Mouse (Mus musculus): ENCODE measurements at regions not wholly inside any gene's neighbourhood (a gene's known extent, or its start where the extent isn't known, plus 50 kb on each side); places are given as distances from the start of the nearest gene placed in this dataset.

GRCm38 (mm10) chr5:119364250-119364649 lies 306.2 kb upstream of the Tbx3 start:
- DNase-seq (ENCODE audit: low spot score) (peak; percentile 51), ATAC-seq (replicated peaks; ENCODE audit: low FRiP score, low TSS enrichment, low read depth) (0 out of 2 replicates have a peak, but pooled peaks have one; percentile 40)
- H3K9me3 ChIP-seq (ENCODE audit: control insufficient read depth, low read length): no peaks in the 10 kb centered on the region
- H3K9ac ChIP-seq (ENCODE audit: low read length): no peak overlapping the region
- H3K4me2 ChIP-seq (ENCODE audit: low read length): no peak overlapping the region
- H3K4me3 ChIP-seq (ENCODE audit: low read depth, low read length): no peak overlapping the region
- no peaks in the 10 kb centered on the region for H3K36me3 ChIP-seq (ENCODE audit: control insufficient read depth, insufficient read depth, low read length)
- H3K27me3 ChIP-seq (replicated peaks; ENCODE audit: control insufficient read depth, insufficient read depth, low read length): no peaks in the 10 kb centered on the region
- H3K4me1 ChIP-seq (replicated peaks; ENCODE audit: control insufficient read depth, insufficient read depth, low read length): peaks cover 17% of the 10 kb centered on the region
- H3K27ac ChIP-seq (ENCODE audit: low read depth): no peak overlapping the region
- 38% methylated on average over 4 of the region's 4 CpGs for WGBS

GRCm38 (mm10) chr5:119365157-119365556 lies 305.3 kb upstream of the Tbx3 start:
- DNase-seq (ENCODE audit: low spot score): peak; percentile 47
- no peak for ATAC-seq (replicated peaks; ENCODE audit: low FRiP score, low TSS enrichment, low read depth)
- Histone ChIP-seq H3K36me3 (ENCODE audit: control insufficient read depth, insufficient read depth, low read length) (no peaks in the 10 kb centered on the region), H3K4me1 (replicated peaks; ENCODE audit: control insufficient read depth, insufficient read depth, low read length) (peaks cover 12% of the 10 kb centered on the region), H3K9ac (ENCODE audit: low read length) (no peak overlapping the region), H3K27me3 (replicated peaks; ENCODE audit: control insufficient read depth, insufficient read depth, low read length) (no peaks in the 10 kb centered on the region), H3K4me2 (ENCODE audit: low read length) (no peak overlapping the region), H3K27ac (ENCODE audit: low read depth) (no peak overlapping the region), H3K4me3 (ENCODE audit: low read depth, low read length) (no peak overlapping the region), H3K9me3 (ENCODE audit: control insufficient read depth, low read length) (no peaks in the 10 kb centered on the region)
- 59% methylated on average over 6 of the region's 6 CpGs for WGBS

- 15% methylated on average over 5 of the region's 5 CpGs for WGBS
- peaks cover 8% of the 10 kb centered on the region for H3K4me1 ChIP-seq (replicated peaks; ENCODE audit: control insufficient read depth, insufficient read depth, low read length)
These were observed 304.2 kb upstream of the Tbx3 start for GRCm38 (mm10) chr5:119366296-119366695.

GRCm38 (mm10) chr5:119370481-119370880 lies 300.0 kb upstream of the Tbx3 start:
- H3K9me3 ChIP-seq (ENCODE audit: control insufficient read depth, low read length): no peaks in the 10 kb centered on the region
- 49% methylated on average over 12 of the region's 12 CpGs for WGBS
- H3K27me3 ChIP-seq (replicated peaks; ENCODE audit: control insufficient read depth, insufficient read depth, low read length): no peaks in the 10 kb centered on the region; the same call in 1 of the 2 replicates
- peak overlapping the region; percentile 37 for H3K4me2 ChIP-seq (ENCODE audit: low read length)
- H3K4me1 ChIP-seq (replicated peaks; ENCODE audit: control insufficient read depth, insufficient read depth, low read length): peaks cover 3% of the 10 kb centered on the region; the same call in 1 of the 2 replicates
- no peak for ATAC-seq (replicated peaks; ENCODE audit: low FRiP score, low TSS enrichment, low read depth)
- H3K4me3 ChIP-seq (ENCODE audit: low read depth, low read length): no peak overlapping the region
- no peak overlapping the region for H3K27ac ChIP-seq (ENCODE audit: low read depth)
- H3K9ac ChIP-seq (ENCODE audit: low read length): no peak overlapping the region
- H3K36me3 ChIP-seq (ENCODE audit: control insufficient read depth, insufficient read depth, low read length): no peaks in the 10 kb centered on the region
- DNase-seq (ENCODE audit: low spot score): no peak

More at GRCm38 (mm10) chr5:119366296-119366695, 304.2 kb upstream of the Tbx3 start:
- H3K4me2 ChIP-seq (ENCODE audit: low read length): no peak overlapping the region
- DNase-seq (ENCODE audit: low spot score) (peak; percentile 48), ATAC-seq (replicated peaks; ENCODE audit: low FRiP score, low TSS enrichment, low read depth) (no peak)
- no peaks in the 10 kb centered on the region for H3K27me3 ChIP-seq (replicated peaks; ENCODE audit: control insufficient read depth, insufficient read depth, low read length)
- no peak overlapping the region for H3K9ac ChIP-seq (ENCODE audit: low read length)
- H3K9me3 ChIP-seq (ENCODE audit: control insufficient read depth, low read length): no peaks in the 10 kb centered on the region
- H3K36me3 ChIP-seq (ENCODE audit: control insufficient read depth, insufficient read depth, low read length): no peaks in the 10 kb centered on the region
- no peak overlapping the region for H3K27ac ChIP-seq (ENCODE audit: low read depth)
- H3K4me3 ChIP-seq (ENCODE audit: low read depth, low read length): no peak overlapping the region

DNA sequence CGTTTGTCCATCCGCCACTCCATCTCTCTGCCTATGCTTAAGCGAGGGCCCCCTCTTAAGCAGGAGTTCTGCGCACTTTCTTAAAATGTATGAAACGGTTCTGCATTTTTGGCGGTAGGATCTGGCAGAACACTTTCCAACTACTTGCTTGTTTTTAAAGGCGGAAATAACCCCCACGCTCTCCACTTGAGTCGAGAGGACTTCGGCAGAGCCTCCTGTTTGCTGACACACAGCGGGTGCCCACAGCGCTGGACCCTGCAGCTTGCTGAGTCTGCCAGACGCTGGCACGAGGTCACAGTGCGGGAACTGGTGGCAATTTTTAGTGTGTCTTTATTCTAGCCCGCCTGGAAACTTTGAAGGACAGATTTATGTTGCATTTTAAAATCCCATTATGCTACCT lies 299.5 kb upstream of the Tbx3 start:
- no peak for ATAC-seq (replicated peaks; ENCODE audit: low FRiP score, low TSS enrichment, low read depth)
- Histone ChIP-seq H3K4me2 (ENCODE audit: low read length) (peak overlapping the region; percentile 37), H3K4me1 (replicated peaks; ENCODE audit: control insufficient read depth, insufficient read depth, low read length) (no peaks in the 10 kb centered on the region; the same call in 1 of the 2 replicates), H3K36me3 (ENCODE audit: control insufficient read depth, insufficient read depth, low read length) (no peaks in the 10 kb centered on the region), H3K27me3 (replicated peaks; ENCODE audit: control insufficient read depth, insufficient read depth, low read length) (no peaks in the 10 kb centered on the region; the same call in 1 of the 2 replicates), H3K9me3 (ENCODE audit: control insufficient read depth, low read length) (no peaks in the 10 kb centered on the region), H3K27ac (ENCODE audit: low read depth) (no peak overlapping the region), H3K9ac (ENCODE audit: low read length) (no peak overlapping the region), H3K4me3 (ENCODE audit: low read depth, low read length) (no peak overlapping the region)
- DNase-seq (ENCODE audit: low spot score): no peak
- WGBS: 24% methylated on average over 16 of the region's 16 CpGs

DNA sequence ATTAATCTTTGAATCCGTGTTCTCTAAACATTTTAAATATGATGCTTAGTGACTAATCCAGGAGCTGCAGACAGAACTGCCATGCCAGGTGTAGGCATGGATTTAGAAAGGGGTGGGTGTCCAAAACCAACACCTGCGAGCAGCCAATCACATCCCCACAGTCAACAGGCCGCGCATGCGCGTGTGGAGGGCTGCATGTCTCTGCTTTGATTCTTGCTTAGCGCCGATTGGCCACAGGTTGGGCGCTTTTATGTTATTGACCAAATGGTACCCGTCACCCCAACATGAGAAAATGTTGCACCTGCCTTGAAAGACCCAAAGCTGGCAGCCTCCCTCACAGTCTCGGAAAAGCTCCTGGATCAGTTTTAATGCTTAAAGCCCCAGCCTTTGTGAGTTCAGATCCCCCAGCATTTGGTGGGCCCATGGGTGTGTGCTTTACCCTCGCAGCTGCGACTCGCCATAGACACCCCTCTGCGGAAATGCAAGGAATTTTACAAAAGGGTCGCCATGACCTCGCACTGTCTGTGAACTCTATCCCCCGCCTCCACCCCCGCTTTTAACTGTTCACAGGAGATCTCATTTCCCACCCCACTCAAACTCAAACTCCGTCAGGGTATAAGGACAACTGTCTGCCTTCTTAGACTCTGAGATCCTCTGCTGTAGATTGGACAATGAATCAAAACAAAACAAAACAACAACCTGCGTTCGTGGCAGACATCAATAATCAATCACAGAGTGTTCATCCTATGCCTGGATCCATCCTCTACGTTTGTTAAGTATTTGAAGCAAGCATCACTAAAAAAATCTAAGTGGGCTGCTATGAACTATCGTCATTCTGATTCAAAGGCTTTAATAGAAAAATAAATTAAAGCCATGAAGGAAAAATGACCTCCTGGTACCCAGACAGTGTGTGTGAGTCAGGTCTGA lies 296.4 kb upstream of the Tbx3 start:
- no peak overlapping the region for H3K4me3 ChIP-seq (ENCODE audit: low read depth, low read length)
- no peaks in the 10 kb centered on the region; the same call in 1 of the 2 replicates for H3K4me1 ChIP-seq (replicated peaks; ENCODE audit: control insufficient read depth, insufficient read depth, low read length)
- no peak for ATAC-seq (replicated peaks; ENCODE audit: low FRiP score, low TSS enrichment, low read depth)

GRCm38 (mm10) chr5:119374861-119375260 lies 295.6 kb upstream of the Tbx3 start:
- no peaks in the 10 kb centered on the region; the same call in 1 of the 2 replicates for H3K27me3 ChIP-seq (replicated peaks; ENCODE audit: control insufficient read depth, insufficient read depth, low read length)
- H3K27ac ChIP-seq (ENCODE audit: low read depth): no peak overlapping the region
- no peaks in the 10 kb centered on the region for H3K36me3 ChIP-seq (ENCODE audit: control insufficient read depth, insufficient read depth, low read length)
- H3K9me3 ChIP-seq (ENCODE audit: control insufficient read depth, low read length): no peaks in the 10 kb centered on the region
- no peak overlapping the region for H3K4me3 ChIP-seq (ENCODE audit: low read depth, low read length)
- ATAC-seq (replicated peaks; ENCODE audit: low FRiP score, low TSS enrichment, low read depth): no peak
- WGBS: 79% methylated on average over 3 of the region's 3 CpGs
- no peak overlapping the region for H3K9ac ChIP-seq (ENCODE audit: low read length)
- DNase-seq (ENCODE audit: low spot score): no peak
- no peaks in the 10 kb centered on the region; the same call in 1 of the 2 replicates for H3K4me1 ChIP-seq (replicated peaks; ENCODE audit: control insufficient read depth, insufficient read depth, low read length)
- no peak overlapping the region for H3K4me2 ChIP-seq (ENCODE audit: low read length)

More for the DNA sequence above, 296.4 kb upstream of the Tbx3 start:
- no peaks in the 10 kb centered on the region; the same call in 1 of the 2 replicates for H3K27me3 ChIP-seq (replicated peaks; ENCODE audit: control insufficient read depth, insufficient read depth, low read length)
- H3K27ac ChIP-seq (ENCODE audit: low read depth): no peak overlapping the region
- no peak overlapping the region for H3K4me2 ChIP-seq (ENCODE audit: low read length)
- H3K36me3 ChIP-seq (ENCODE audit: control insufficient read depth, insufficient read depth, low read length): no peaks in the 10 kb centered on the region
- no peak for DNase-seq (ENCODE audit: low spot score)
- no peaks in the 10 kb centered on the region for H3K9me3 ChIP-seq (ENCODE audit: control insufficient read depth, low read length)
- WGBS: 80% methylated on average over 24 of the region's 24 CpGs
- no peak overlapping the region for H3K9ac ChIP-seq (ENCODE audit: low read length)

DNA sequence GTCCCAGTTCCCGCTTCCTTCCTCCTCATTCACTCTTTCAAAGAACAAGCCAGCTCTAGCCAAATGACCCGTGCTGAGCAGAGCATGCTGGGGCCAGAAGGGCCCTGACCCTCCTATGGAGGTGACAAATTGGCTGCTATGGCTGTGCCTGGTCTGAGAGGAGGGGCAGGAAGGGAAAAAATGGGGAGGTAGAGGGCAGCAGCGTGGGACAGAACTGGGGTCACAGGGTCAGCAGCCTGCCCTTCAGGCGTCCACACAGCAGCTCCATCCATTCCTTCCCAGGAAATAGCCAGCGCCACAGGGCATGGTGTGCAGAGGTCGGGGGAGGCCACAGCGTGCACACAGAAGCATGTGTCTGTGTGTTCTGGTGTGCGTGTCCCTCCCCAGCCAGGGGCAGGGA lies 292.2 kb upstream of the Tbx3 start:
- Histone ChIP-seq H3K27ac (ENCODE audit: low read depth) (no peak overlapping the region), H3K9ac (ENCODE audit: low read length) (no peak overlapping the region), H3K4me1 (replicated peaks; ENCODE audit: control insufficient read depth, insufficient read depth, low read length) (no peaks in the 10 kb centered on the region), H3K4me3 (ENCODE audit: low read depth, low read length) (no peak overlapping the region), H3K36me3 (ENCODE audit: control insufficient read depth, insufficient read depth, low read length) (no peaks in the 10 kb centered on the region), H3K9me3 (ENCODE audit: control insufficient read depth, low read length) (no peaks in the 10 kb centered on the region), H3K4me2 (ENCODE audit: low read length) (no peak overlapping the region), H3K27me3 (replicated peaks; ENCODE audit: control insufficient read depth, insufficient read depth, low read length) (no peaks in the 10 kb centered on the region; the same call in 1 of the 2 replicates)
- ATAC-seq (replicated peaks; ENCODE audit: low FRiP score, low TSS enrichment, low read depth) (no peak), DNase-seq (ENCODE audit: low spot score) (no peak)
- 44% methylated on average over 8 of the region's 8 CpGs for WGBS

Data from intestine, embryonic 14.5 days (tissue).